Mouse (Mus musculus): ENCODE measurements around the gene Slit1. TPM values are rescaled to one million over a fixed set of nuclear protein-coding genes. Genes with fewer than 3 reads are reported as not detected.

Slit1 gene
- polyA plus RNA-seq (2015; fragmentation: Nextera tagmentation; extraction: Ambion mirVana), result 0.10 and 0.32 TPM in 2 replicates

DNA sequence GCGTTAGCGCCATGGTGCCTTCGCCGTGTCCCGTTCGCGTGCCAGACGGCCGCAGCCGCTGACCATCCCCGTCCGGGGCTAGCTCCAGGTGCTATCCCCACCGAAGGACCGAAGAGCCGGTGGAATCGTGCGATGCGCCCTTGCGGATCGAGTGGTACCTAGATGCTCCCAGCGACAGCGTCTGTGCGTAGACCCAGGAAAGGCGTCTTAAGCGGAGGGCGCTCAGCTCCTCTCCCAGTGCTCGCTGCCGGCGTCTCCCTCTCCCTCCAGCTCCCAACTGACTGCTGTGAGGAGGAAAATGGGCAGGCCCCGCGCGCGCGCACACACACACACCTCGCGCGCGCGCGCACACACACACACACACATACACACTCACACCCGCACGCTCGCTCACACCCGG lies at the start of gene Slit1:
Gene Slit1 (minus strand): TSS at position 270 of the 400 bp plus-strand sequence.
- 1% methylated on average over 37 of the region's 44 CpGs for WGBS
- Histone ChIP-seq H3K4me2 (peak within 1 kb of the TSS; percentile 78), H3K36me3 (no peaks in the 10 kb centered on the region), H3K27ac (replicated peaks) (no peak within 1 kb of the TSS), H3K9me3 (no peaks in the 10 kb centered on the region), H3K27me3 (replicated peaks) (peaks cover 90% of the 10 kb centered on the region), H3K4me1 (peaks cover 28% of the 10 kb centered on the region), H3K4me3 (peak within 1 kb of the TSS; percentile 49), H3K9ac (peak within 1 kb of the TSS; percentile 17)
- ATAC-seq (ENCODE audit: extremely low read depth, insufficient number of reproducible peaks, low FRiP score, low TSS enrichment), result no peak

DNA sequence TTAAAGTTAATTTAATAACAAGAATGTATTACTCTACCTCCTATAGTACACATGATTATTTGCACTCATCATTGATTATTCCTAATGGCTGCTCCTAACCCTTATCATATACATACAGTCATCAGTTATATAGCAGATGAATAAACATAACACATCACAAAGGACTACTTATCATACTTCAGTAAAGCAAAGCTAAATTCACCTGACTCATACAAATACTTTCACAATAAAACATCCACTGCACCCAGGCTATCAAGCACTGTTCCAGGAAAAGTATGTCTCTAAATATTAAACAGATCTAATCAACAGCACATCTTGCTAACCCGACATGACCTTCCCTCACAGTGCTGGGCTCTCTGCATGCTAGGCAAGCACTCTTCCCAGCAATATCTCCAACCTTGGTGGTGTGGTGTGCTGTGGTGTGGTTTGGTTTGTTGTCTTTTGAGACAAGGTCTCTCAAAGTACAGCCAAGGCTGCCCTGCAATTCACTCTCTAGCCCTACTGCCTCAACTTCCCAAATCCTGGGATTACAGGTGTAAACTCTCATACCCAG lies 49.5 kb upstream of the Slit1 start:
- no peak overlapping the region for H3K27ac ChIP-seq (replicated peaks)
- 59% methylated on average over 1 of the region's 1 CpGs for WGBS
- H3K27me3 ChIP-seq (replicated peaks), result no peaks in the 10 kb centered on the region
- ATAC-seq (ENCODE audit: extremely low read depth, insufficient number of reproducible peaks, low FRiP score, low TSS enrichment), result no peak
- H3K9ac ChIP-seq, result no peak overlapping the region
- H3K36me3 ChIP-seq, result peaks cover 15% of the 10 kb centered on the region
- 0 out of 2 replicates have a peak, but pooled peaks cover 2% of the 10 kb centered on the region for H3K4me1 ChIP-seq
- H3K4me3 ChIP-seq, result no peak overlapping the region
- no peaks in the 10 kb centered on the region for H3K9me3 ChIP-seq
- H3K4me2 ChIP-seq, result no peak overlapping the region

- H3K4me1 ChIP-seq, result 0 out of 2 replicates have a peak, but pooled peaks cover 2% of the 10 kb centered on the region
- WGBS, result 88% methylated on average over 2 of the region's 2 CpGs
- ATAC-seq (ENCODE audit: extremely low read depth, insufficient number of reproducible peaks, low FRiP score, low TSS enrichment), result no peak
- no peak overlapping the region for H3K27ac ChIP-seq (replicated peaks)
- H3K27me3 ChIP-seq (replicated peaks), result no peaks in the 10 kb centered on the region
- H3K4me2 ChIP-seq, result no peak overlapping the region
- H3K9me3 ChIP-seq, result no peaks in the 10 kb centered on the region
- no peak overlapping the region for H3K4me3 ChIP-seq
- no peak overlapping the region for H3K9ac ChIP-seq
- H3K36me3 ChIP-seq, result peaks cover 28% of the 10 kb centered on the region
Measured at GRCm38 (mm10) chr19:41791384-41791783, 47.9 kb upstream of the Slit1 start.

DNA sequence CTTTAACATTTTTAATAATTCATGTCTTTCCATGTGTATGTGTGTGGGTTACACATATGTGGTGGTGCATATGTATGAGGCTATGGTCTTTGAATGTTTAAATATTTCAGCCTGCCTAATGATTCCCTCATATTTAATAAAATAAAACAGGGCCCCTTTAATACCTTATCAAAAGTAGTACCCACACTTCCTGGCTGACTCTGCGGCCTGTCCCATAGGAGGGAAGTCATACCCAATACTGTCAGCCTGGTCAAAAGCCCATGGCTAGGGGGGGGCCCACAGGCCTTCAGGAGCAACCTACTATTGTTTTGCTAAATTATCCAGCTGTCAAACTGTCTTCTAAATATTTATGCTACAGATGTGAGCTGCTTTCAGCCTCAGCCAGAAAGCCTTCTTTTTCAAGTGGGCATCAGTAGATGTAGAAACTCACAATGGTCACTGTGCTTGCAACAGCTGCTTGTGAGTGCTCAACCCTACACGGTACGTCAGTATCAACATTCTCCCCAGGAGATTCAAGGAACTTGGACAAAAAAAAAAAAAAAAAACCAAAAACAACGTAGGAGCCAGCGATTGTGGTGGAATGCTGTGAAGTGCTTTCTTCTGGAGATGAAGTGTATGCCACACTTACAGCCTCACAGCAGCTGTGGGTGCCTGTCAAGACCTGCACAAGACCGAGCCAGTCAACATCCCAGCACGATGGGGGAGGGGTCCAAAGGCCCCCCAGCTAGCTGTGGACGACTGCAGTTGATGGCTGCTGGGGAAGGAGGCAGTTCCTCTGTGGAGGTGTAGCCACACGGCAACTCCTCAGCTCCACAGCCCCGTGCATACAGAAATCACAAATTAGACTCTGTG lies 45.9 kb upstream of the Slit1 start:
- H3K9ac ChIP-seq, result no peak overlapping the region
- no peak overlapping the region for H3K4me3 ChIP-seq
- H3K9me3 ChIP-seq, result no peaks in the 10 kb centered on the region
- no peak overlapping the region for H3K4me2 ChIP-seq
- H3K27ac ChIP-seq (replicated peaks), result no peak overlapping the region
- H3K36me3 ChIP-seq, result peaks cover 45% of the 10 kb centered on the region
- WGBS, result 55% methylated on average over 10 of the region's 10 CpGs
- ATAC-seq (ENCODE audit: extremely low read depth, insufficient number of reproducible peaks, low FRiP score, low TSS enrichment), result no peak
- no peaks in the 10 kb centered on the region for H3K4me1 ChIP-seq
- H3K27me3 ChIP-seq (replicated peaks), result no peaks in the 10 kb centered on the region

DNA sequence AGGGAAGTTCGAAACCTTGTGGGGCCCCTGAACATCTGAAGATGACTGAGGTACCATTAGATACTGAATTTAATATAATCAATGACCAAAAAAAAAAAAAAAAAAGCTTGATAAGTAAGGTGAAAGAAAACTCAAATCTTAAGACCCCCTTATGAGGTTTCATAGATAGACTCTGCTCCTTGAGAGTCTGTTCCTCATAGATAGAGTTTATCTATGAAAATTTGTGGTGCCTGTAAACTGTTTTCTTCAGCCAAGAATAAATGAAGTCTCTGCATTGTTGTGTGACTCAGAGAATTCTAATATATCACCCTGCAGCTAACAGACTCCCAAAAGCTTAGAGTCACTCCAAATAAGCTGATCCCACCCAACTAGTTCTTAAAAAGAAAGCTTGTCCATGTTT lies 43.4 kb upstream of the Slit1 start:
- no peak overlapping the region for H3K27ac ChIP-seq (replicated peaks)
- no peak overlapping the region for H3K4me3 ChIP-seq
- no peaks in the 10 kb centered on the region for H3K4me1 ChIP-seq
- WGBS, result 91% methylated on average over 1 of the region's 1 CpGs
- no peaks in the 10 kb centered on the region for H3K9me3 ChIP-seq
- H3K4me2 ChIP-seq, result no peak overlapping the region
- H3K36me3 ChIP-seq, result peaks cover 61% of the 10 kb centered on the region
- no peak overlapping the region for H3K9ac ChIP-seq
- no peaks in the 10 kb centered on the region for H3K27me3 ChIP-seq (replicated peaks)
- no peak for ATAC-seq (ENCODE audit: extremely low read depth, insufficient number of reproducible peaks, low FRiP score, low TSS enrichment)

- Histone ChIP-seq H3K27me3 (replicated peaks) (no peaks in the 10 kb centered on the region), H3K9me3 (no peaks in the 10 kb centered on the region), H3K9ac (no peak overlapping the region), H3K27ac (replicated peaks) (no peak overlapping the region), H3K4me1 (no peaks in the 10 kb centered on the region), H3K36me3 (peaks cover 73% of the 10 kb centered on the region), H3K4me2 (no peak overlapping the region), H3K4me3 (no peak overlapping the region)
- no peak for ATAC-seq (ENCODE audit: extremely low read depth, insufficient number of reproducible peaks, low FRiP score, low TSS enrichment)
- WGBS, result 77% methylated on average over 6 of the region's 6 CpGs
Measured at GRCm38 (mm10) chr19:41777514-41777913, 34.0 kb upstream of the Slit1 start.

- Histone ChIP-seq H3K4me1 (no peaks in the 10 kb centered on the region), H3K4me3 (no peak overlapping the region), H3K4me2 (no peak overlapping the region), H3K36me3 (peaks cover 61% of the 10 kb centered on the region), H3K9me3 (no peaks in the 10 kb centered on the region), H3K9ac (no peak overlapping the region), H3K27me3 (replicated peaks) (no peaks in the 10 kb centered on the region), H3K27ac (replicated peaks) (no peak overlapping the region)
- 89% methylated on average over 7 of the region's 7 CpGs for WGBS
- ATAC-seq (ENCODE audit: extremely low read depth, insufficient number of reproducible peaks, low FRiP score, low TSS enrichment), result no peak
Measured at GRCm38 (mm10) chr19:41768711-41769110, 25.2 kb upstream of the Slit1 start.

GRCm38 (mm10) chr19:41766628-41767027 lies 23.2 kb upstream of the Slit1 start:
- H3K4me1 ChIP-seq, result no peaks in the 10 kb centered on the region
- H3K4me3 ChIP-seq, result no peak overlapping the region
- H3K27me3 ChIP-seq (replicated peaks), result no peaks in the 10 kb centered on the region
- no peak for ATAC-seq (ENCODE audit: extremely low read depth, insufficient number of reproducible peaks, low FRiP score, low TSS enrichment)
- H3K36me3 ChIP-seq, result peaks cover 42% of the 10 kb centered on the region
- H3K27ac ChIP-seq (replicated peaks), result no peak overlapping the region
- no peak overlapping the region for H3K4me2 ChIP-seq
- no peaks in the 10 kb centered on the region for H3K9me3 ChIP-seq
- no peak overlapping the region for H3K9ac ChIP-seq
- WGBS, result 82% methylated on average over 5 of the region's 5 CpGs

DNA sequence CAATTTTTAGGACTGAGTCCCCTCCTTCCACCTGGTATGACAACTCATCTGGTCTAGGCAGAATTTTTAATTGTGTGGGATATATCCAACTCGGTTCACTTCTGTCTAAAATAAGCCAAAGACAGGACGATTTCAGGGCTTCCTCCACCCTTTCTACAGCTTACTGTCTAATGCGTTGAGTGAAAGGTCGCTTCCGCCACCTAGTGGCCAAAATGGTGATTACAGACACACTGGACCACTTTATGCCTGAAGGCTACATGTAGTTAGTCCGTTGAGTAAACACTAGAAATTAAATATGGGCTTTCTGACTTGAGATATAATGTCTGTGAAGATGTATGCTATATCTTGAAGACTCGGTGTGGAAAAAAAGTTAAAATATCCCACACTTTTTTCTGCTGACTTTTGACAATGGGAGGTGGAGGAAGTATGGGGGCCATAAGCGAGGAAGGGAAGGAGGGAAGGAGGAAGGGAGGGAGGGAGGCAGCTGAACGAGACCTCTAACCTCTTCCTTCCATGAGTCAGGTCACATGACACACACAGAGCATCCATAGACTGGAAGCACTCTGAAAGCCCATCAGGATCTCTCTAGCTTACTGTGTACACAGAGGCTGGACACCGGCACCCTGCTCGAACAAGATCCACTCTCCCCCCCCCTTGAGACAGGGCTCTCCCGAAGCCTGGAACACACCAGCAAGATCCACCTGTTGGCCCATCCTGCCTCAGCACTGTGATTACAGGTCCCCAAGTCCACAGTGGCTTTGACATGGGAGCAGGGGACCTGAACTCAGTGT lies 20.6 kb upstream of the Slit1 start:
- Histone ChIP-seq H3K36me3 (peaks cover 21% of the 10 kb centered on the region), H3K9ac (no peak overlapping the region), H3K4me3 (no peak overlapping the region), H3K27ac (replicated peaks) (no peak overlapping the region), H3K9me3 (no peaks in the 10 kb centered on the region), H3K4me2 (no peak overlapping the region), H3K4me1 (no peaks in the 10 kb centered on the region), H3K27me3 (replicated peaks) (no peaks in the 10 kb centered on the region)
- ATAC-seq (ENCODE audit: extremely low read depth, insufficient number of reproducible peaks, low FRiP score, low TSS enrichment), result no peak
- WGBS, result 28% methylated on average over 12 of the region's 12 CpGs

DNA sequence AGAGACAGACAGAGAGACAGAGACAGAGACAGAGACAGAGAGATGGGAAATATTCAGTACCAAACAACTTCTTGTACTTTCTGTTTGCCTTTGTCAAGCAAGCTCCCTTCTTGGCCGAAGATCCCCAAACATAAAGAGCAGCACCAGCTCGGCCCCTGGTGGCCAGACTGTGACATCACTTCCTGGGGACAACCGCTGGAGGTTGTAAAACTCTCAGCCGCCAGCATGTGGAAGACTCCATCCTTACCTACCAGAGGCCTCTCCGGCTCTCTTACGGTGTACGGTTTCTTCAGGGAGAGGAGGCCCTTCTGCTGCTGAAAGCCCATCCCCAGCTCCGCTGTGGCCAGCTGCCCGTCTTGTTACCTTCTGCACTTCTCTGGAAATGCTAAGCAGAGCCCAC lies 18.1 kb upstream of the Slit1 start:
- no peak for ATAC-seq (ENCODE audit: extremely low read depth, insufficient number of reproducible peaks, low FRiP score, low TSS enrichment)
- H3K9ac ChIP-seq, result no peak overlapping the region
- no peak overlapping the region for H3K27ac ChIP-seq (replicated peaks)
- no peaks in the 10 kb centered on the region for H3K27me3 ChIP-seq (replicated peaks)
- H3K36me3 ChIP-seq, result no peaks in the 10 kb centered on the region
- H3K4me3 ChIP-seq, result no peak overlapping the region
- H3K4me1 ChIP-seq, result no peaks in the 10 kb centered on the region
- no peaks in the 10 kb centered on the region for H3K9me3 ChIP-seq
- 47% methylated on average over 9 of the region's 9 CpGs for WGBS
- H3K4me2 ChIP-seq, result no peak overlapping the region

DNA sequence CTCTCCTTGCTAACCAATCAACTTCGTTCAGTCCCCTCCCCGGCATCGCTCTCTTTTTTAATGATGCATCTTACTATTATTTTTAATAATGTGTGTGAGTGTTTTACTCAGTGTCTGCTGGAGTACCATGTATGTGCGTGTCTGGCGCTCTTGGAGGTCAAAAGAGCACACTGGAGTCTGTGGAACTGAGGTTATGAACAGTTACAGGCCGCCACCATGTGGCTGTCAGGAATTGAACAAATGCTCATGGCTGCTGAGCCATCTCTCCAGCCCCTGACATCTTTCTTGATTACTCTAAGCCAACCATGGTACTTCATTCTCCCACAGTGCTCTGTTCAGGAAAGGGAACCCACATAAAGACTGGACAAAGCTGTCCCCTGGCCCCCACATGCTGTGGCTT lies 16.3 kb upstream of the Slit1 start:
- Histone ChIP-seq H3K27ac (replicated peaks) (no peak overlapping the region), H3K36me3 (no peaks in the 10 kb centered on the region), H3K4me1 (no peaks in the 10 kb centered on the region), H3K9ac (no peak overlapping the region), H3K4me3 (no peak overlapping the region), H3K9me3 (no peaks in the 10 kb centered on the region), H3K27me3 (replicated peaks) (peaks cover 7% of the 10 kb centered on the region; the same call in 1 of the 2 replicates), H3K4me2 (no peak overlapping the region)
- 69% methylated on average over 6 of the region's 6 CpGs for WGBS
- ATAC-seq (ENCODE audit: extremely low read depth, insufficient number of reproducible peaks, low FRiP score, low TSS enrichment), result no peak
